Mouse (Mus musculus): ENCODE data around the gene Plin2. TPM values are rescaled to one million over a fixed set of nuclear protein-coding genes. Genes with fewer than 3 reads are reported as not detected.

Plin2 gene
- polyA plus RNA-seq (2015; fragmentation: Nextera tagmentation; extraction: Ambion mirVana): 40.8 and 43.4 TPM in 2 replicates

DNA sequence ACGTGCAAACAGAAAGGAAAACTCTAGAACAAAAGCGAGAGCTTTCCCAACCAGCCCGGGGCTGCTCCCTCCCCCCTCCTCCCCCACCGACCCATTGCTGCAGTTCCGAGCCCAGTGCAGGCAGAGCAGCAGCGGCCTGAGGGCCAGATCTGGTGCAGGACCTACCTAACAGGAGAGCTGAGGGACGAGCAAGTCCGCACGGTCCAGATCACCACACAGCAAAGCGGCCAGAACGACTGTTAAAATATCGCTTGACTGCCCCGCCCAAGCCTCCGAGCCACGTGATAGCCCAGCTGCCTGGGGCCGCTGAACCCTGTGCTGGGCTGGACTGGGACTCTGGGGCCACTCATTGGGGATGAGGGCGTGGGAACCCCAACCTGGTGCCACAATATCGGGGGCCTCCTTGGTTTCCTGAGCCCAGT, at the start of gene Plin2:
TSS of gene Plin2 (minus strand) at position 281 of the 422 bp plus-strand sequence.
- H3K9me3 ChIP-seq: no peaks in the 10 kb centered on the region

DNA sequence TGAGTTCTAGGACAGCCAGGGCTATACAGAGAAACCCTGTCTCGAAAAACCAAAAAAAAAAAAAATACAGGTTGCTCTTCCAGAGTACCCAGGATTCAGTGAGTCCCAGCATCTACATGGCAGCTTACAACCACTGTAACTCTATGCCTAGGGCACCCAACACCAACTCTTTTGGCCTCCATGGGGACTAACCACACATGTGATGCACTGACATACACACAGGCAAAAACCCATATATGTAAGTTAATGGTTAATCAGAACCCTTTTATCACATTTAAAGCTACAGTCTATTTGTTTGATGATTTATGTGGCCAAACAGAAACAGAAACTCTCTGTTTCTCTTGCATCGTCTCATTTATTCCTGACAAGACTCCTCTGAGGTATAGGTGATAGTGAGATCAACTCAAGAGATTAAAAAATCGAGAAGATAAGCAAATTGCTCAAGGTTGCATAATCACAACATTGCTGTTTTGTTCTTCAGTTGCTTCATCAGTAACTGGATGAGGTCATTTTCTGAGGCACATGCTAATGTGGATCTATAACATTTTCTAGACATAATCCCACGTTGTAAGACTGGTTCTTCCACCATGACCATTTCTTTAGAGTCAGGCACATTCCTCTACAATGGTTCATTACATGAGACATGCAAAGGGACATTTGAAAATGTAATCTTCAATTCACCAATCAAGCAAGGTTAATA, 49.2 kb upstream of the Plin2 start:
- Histone ChIP-seq H3K36me3 (replicated peaks) (no peaks in the 10 kb centered on the region), H3K27ac (no peak overlapping the region), H3K27me3 (replicated peaks) (no peaks in the 10 kb centered on the region), H3K4me1 (no peaks in the 10 kb centered on the region), H3K9me3 (no peaks in the 10 kb centered on the region), H3K4me2 (no peak overlapping the region), H3K4me3 (no peak overlapping the region), H3K9ac (no peak overlapping the region)
- no peak for ATAC-seq (replicated peaks)
- 79% methylated on average over 4 of the region's 4 CpGs for WGBS

More for the DNA sequence above, at the start of gene Plin2:
- Histone ChIP-seq H3K36me3 (replicated peaks) (no peaks in the 10 kb centered on the region), H3K4me1 (peaks cover 11% of the 10 kb centered on the region), H3K9ac (peak within 1 kb of the TSS; percentile 60), H3K27ac (no peak within 1 kb of the TSS), H3K27me3 (replicated peaks) (no peaks in the 10 kb centered on the region), H3K4me2 (peak within 1 kb of the TSS; percentile 83), H3K4me3 (peak within 1 kb of the TSS; percentile 57)
- ATAC-seq (replicated peaks): peak; percentile 90
- 1% methylated on average over 18 of the region's 18 CpGs for WGBS

DNA sequence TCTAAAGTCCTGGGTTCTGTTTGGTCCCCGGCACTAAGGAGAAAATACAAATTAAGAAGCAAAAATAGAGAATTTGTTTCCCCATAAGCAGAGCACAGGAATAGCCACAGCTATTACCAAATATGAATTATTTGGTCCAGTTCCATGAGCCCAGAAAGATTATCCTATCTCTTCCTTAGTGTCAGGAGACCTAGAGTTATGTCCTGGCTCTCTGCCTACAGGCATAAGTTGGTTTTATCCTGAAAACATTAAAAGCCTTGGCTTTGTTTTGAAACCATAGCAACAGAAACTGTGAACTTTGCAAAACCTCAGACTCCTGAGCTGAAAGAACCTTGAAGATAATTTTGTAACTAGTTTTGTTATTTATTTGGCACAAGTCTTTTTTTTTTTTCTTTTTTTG, 47.3 kb upstream of the Plin2 start:
- 82% methylated on average over 1 of the region's 1 CpGs for WGBS
- H3K36me3 ChIP-seq (replicated peaks): no peaks in the 10 kb centered on the region
- no peak overlapping the region for H3K4me2 ChIP-seq
- H3K27me3 ChIP-seq (replicated peaks): no peaks in the 10 kb centered on the region
- H3K4me1 ChIP-seq: no peaks in the 10 kb centered on the region
- no peak overlapping the region for H3K9ac ChIP-seq
- no peak overlapping the region for H3K4me3 ChIP-seq
- no peak for ATAC-seq (replicated peaks)
- H3K27ac ChIP-seq: no peak overlapping the region
- no peaks in the 10 kb centered on the region for H3K9me3 ChIP-seq

DNA sequence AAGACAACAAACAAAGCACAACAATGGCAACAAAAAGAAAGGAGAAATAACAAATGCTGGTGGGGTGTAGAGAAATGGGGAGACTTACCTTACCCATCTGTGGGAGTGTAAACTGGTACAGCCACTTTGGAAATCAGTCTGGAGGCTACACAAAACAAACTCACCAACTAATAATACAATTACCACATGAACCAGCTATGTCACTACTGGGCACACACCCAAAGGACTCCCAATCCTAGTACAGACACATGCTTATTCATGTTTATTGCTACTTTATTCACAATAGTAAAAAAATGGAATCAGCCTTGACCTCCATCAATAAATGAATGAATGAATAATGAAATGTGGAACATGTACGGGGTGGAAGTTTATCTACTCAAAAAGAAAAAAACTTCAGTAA, 45.5 kb upstream of the Plin2 start:
- Histone ChIP-seq H3K9ac (no peak overlapping the region), H3K36me3 (replicated peaks) (no peaks in the 10 kb centered on the region), H3K4me3 (no peak overlapping the region), H3K27ac (no peak overlapping the region), H3K4me2 (no peak overlapping the region), H3K9me3 (no peaks in the 10 kb centered on the region), H3K27me3 (replicated peaks) (no peaks in the 10 kb centered on the region), H3K4me1 (no peaks in the 10 kb centered on the region)
- ATAC-seq (replicated peaks): no peak
- 97% methylated on average over 1 of the region's 1 CpGs for WGBS

DNA sequence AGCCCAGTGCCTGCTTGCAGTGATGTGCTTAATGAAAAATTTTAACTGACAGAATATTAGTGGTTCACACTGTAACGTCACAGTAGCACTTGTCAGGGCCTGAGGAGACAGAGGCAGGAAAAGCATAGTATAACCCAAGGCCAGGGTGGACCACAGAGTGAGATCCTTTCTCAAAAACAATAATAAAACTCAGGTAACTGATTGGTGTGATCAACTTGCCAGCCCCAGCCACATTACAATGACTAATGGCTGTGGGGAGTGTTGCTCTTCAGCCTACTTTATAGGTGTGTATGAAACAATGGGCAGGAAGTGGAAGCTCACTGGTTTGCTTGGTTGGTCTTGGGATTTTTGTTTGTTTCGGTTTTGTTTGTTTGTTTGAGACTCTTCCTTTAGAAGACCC, 43.7 kb upstream of the Plin2 start:
- Histone ChIP-seq H3K36me3 (replicated peaks) (no peaks in the 10 kb centered on the region), H3K9ac (no peak overlapping the region), H3K27ac (no peak overlapping the region), H3K27me3 (replicated peaks) (no peaks in the 10 kb centered on the region), H3K4me2 (no peak overlapping the region), H3K9me3 (no peaks in the 10 kb centered on the region), H3K4me1 (no peaks in the 10 kb centered on the region), H3K4me3 (no peak overlapping the region)
- no peak for ATAC-seq (replicated peaks)
- 78% methylated on average over 2 of the region's 2 CpGs for WGBS

DNA sequence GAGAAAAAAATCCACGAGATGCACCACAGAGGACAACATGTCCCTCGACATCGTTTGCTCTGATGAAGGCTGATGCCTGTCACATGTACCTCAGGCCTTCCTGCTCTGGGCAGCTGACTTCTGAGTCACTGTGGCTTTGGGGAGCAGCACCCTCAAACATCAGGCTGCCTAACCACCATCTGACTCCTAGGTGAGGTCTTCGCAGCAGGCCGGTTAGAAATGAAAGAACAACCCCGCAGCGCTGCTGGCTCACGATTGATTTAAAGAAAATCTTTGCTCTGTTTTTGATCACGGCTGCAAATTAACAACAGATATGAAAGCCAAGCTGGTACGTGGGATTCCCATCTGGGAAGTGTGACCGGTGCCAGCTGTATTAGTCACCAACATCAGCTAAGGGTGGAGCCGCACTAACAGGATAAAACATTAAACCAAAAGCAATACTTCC, 42.9 kb upstream of the Plin2 start:
- ATAC-seq (replicated peaks): no peak
- Histone ChIP-seq H3K4me2 (no peak overlapping the region), H3K36me3 (replicated peaks) (no peaks in the 10 kb centered on the region), H3K27me3 (replicated peaks) (no peaks in the 10 kb centered on the region), H3K9me3 (no peaks in the 10 kb centered on the region), H3K4me3 (no peak overlapping the region), H3K27ac (no peak overlapping the region), H3K4me1 (no peaks in the 10 kb centered on the region), H3K9ac (no peak overlapping the region)
- 92% methylated on average over 12 of the region's 12 CpGs for WGBS

DNA sequence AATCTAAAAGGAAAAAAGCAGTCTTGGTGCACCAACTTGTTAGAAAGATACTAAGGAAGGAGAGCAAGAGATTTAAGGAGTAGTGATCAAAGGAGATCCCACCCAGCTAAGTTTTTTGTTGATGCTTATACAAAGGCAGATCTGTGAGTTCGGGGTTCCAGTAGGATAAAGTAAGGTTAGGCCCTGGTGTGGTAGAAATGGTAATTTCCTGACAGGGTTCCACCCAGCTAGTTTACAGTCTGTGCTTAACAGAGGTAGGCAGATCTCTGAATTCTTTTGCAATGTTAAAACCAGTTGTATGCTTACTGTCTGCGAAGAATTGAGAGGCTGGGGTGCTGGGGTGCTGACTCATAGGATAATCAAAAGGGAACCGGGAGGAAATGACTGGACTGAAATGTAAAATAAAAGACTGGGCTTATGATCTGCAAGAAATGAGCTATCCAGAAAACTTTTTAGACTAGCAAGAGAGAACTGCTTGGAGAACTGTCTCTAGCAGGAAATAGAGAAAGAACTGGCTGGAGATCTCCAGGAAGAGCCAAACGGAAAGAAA, 40.9 kb upstream of the Plin2 start:
- no peak overlapping the region for H3K4me3 ChIP-seq
- H3K27ac ChIP-seq: no peak overlapping the region
- no peak overlapping the region for H3K4me2 ChIP-seq
- no peak for ATAC-seq (replicated peaks)
- no peaks in the 10 kb centered on the region for H3K9me3 ChIP-seq
- 73% methylated on average over 4 of the region's 4 CpGs for WGBS
- H3K4me1 ChIP-seq: no peaks in the 10 kb centered on the region
- no peak overlapping the region for H3K9ac ChIP-seq
- H3K36me3 ChIP-seq (replicated peaks): no peaks in the 10 kb centered on the region
- no peaks in the 10 kb centered on the region for H3K27me3 ChIP-seq (replicated peaks)

DNA sequence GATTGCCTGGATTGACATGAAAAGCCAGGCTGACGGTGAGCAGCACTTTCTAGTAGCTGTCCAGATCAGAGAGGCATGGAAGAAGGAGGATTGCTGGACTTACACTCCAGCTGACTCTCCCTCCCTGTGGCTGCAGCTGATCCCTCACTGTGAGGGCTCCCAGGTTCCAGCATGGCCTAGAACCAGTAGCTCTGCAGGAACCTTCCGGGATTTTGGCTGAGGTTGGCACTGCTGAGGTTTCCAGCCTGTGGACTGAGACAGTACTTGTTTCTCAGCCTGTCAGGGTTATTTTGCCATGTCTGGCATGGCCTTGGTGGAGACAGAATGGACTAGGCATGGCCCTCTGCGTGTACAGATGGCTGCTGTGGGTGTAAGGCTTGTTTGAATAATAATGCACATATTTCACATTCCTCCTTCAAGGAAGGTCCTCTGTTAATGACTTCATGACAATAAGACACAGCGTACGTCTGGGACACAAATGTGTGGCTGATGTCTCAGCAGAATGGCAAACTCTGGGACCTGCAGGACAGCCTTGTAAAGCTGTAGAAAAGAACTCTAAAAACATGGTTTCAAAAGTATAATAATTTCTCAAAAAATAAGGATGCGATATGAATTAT, 40.3 kb upstream of the Plin2 start:
- Histone ChIP-seq H3K4me3 (no peak overlapping the region), H3K9ac (no peak overlapping the region), H3K4me2 (no peak overlapping the region), H3K9me3 (no peaks in the 10 kb centered on the region), H3K36me3 (replicated peaks) (no peaks in the 10 kb centered on the region), H3K27me3 (replicated peaks) (no peaks in the 10 kb centered on the region), H3K4me1 (no peaks in the 10 kb centered on the region), H3K27ac (no peak overlapping the region)
- WGBS: 67% methylated on average over 6 of the region's 6 CpGs
- no peak for ATAC-seq (replicated peaks)

DNA sequence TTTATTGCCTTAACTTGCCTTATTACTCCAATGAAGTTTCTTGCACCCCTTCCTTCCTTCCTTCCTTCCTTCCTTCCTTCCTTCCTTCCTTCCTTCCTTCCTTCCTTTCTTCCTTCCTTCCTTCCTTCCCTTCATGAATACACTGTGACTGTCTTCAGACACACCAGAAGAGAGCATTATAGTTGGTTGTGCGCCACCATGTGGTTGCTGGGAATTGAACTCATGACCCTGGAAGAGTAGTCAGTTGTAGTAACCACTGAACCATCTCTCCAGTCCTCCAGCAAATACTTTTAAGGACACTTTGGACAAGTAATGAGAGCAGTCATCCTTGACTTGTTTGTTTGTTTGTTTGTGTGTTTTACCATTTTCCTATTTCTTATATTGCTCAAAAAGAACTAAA, 38.9 kb upstream of the Plin2 start:
- Histone ChIP-seq H3K4me1 (no peaks in the 10 kb centered on the region), H3K27me3 (replicated peaks) (no peaks in the 10 kb centered on the region), H3K4me2 (no peak overlapping the region), H3K36me3 (replicated peaks) (no peaks in the 10 kb centered on the region), H3K4me3 (no peak overlapping the region), H3K9ac (no peak overlapping the region), H3K27ac (no peak overlapping the region), H3K9me3 (no peaks in the 10 kb centered on the region)
- no peak for ATAC-seq (replicated peaks)
- WGBS: 25% methylated on average over 1 of the region's 1 CpGs

DNA sequence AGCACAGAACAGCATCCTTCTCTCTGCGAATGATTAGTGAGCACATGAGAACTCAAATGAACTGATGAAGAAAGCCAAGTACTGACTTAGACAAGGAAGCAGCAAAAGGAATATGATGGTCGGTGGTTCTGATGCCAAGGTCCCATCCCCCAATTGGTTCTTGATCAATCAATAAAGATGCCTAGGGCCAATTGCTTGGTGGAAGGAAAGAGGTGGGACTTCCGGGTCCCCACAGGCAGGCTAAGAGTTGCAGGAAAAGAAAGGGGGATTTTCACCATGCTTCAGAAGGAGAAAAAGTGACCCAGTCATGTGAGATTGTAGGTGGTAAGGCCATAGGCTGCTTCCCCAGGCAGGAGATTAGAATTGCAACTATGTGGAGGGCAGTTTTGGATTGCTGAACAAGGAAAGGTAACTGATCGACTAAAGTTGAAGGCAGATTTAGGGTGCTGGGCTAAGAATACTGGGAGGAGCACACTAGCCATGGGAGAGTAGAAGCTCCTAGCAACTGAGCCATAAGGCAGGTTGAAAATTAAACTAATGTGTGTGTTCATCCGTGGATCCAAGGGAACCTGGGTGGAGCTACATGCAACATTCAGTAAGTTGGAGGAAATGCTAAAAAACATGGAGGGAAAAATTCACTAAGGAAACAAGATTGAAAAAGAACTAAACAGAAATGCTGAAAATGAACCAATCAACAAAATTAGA, 29.5 kb upstream of the Plin2 start:
- H3K27me3 ChIP-seq (replicated peaks): no peaks in the 10 kb centered on the region
- no peaks in the 10 kb centered on the region for H3K9me3 ChIP-seq
- no peak overlapping the region for H3K4me3 ChIP-seq
- no peaks in the 10 kb centered on the region for H3K4me1 ChIP-seq
- no peak overlapping the region for H3K9ac ChIP-seq
- ATAC-seq (replicated peaks): no peak
- no peaks in the 10 kb centered on the region for H3K36me3 ChIP-seq (replicated peaks)
- no peak overlapping the region for H3K27ac ChIP-seq
- H3K4me2 ChIP-seq: no peak overlapping the region
- 79% methylated on average over 5 of the region's 5 CpGs for WGBS

DNA sequence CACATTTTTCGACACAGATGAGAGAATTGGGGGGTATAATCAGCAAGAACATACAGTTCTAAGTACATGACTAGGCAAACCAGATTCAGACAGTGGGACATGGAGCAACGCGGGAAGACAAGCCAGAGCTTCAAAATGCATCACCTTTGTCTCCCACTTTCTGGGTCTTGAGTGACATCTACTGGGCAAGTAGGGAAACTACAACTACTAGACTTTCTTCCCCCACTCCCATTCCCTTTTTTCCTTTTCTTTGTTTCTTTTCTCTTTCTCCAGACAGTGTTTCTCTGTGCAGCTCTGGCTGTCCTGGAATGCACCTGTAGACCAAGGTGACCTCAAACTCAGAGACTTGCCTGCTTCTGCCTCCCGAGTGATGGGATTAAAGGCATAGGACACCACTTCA, 27.0 kb upstream of the Plin2 start:
- no peak overlapping the region for H3K4me3 ChIP-seq
- no peak overlapping the region for H3K9ac ChIP-seq
- H3K9me3 ChIP-seq: no peaks in the 10 kb centered on the region
- H3K27me3 ChIP-seq (replicated peaks): no peaks in the 10 kb centered on the region
- ATAC-seq (replicated peaks): peak; percentile 90
- H3K4me2 ChIP-seq: no peak overlapping the region
- WGBS: 7% methylated on average over 4 of the region's 4 CpGs
- no peaks in the 10 kb centered on the region for H3K4me1 ChIP-seq
- no peak overlapping the region for H3K27ac ChIP-seq
- no peaks in the 10 kb centered on the region for H3K36me3 ChIP-seq (replicated peaks)

DNA sequence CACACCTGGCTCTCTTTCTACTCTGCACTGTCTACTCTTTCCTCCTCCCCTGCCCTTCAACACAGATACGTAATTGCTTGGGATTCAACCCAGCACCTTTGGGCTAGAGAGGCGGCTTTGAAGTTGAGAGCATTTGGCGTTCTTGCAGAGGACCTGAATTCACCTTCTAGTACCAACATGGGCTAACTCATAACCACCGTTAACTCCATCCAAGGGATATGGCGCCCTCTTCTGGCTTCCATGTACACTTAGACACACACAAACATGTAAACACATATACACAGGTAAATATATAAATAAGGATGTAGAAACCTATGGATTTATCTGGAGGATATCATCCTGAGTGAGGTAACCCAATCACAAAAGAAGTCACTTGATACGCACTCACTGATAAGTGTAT, 25.2 kb upstream of the Plin2 start:
- H3K9ac ChIP-seq: no peak overlapping the region
- 58% methylated on average over 6 of the region's 6 CpGs for WGBS
- H3K4me1 ChIP-seq: no peaks in the 10 kb centered on the region
- no peak overlapping the region for H3K4me2 ChIP-seq
- no peak for ATAC-seq (replicated peaks)
- H3K9me3 ChIP-seq: no peaks in the 10 kb centered on the region
- no peak overlapping the region for H3K27ac ChIP-seq
- H3K36me3 ChIP-seq (replicated peaks): no peaks in the 10 kb centered on the region
- no peak overlapping the region for H3K4me3 ChIP-seq
- no peaks in the 10 kb centered on the region for H3K27me3 ChIP-seq (replicated peaks)

Measured in midbrain, embryonic 15.5 days (tissue).